Mouse (Mus musculus) spleen, postnatal 10 days (tissue): ENCODE data around the gene Mei4.

Experiments used
- DNase-seq, 2 experiments: peaks; one replicate each; pipeline ENCODE4 v3.0.0; 2021 to 2022; ENCODE audit warnings: low spot score in 2 of 2

Mei4 gene

GRCm38 (mm10) chr9:82160143-82160542 lies 296.7 kb downstream of the Mei4 start:
- no peak for DNase-seq

GRCm38 (mm10) chr9:82162415-82162814 lies 298.9 kb downstream of the Mei4 start:
- DNase-seq, result no peak

GRCm38 (mm10) chr9:82217976-82218375 lies 354.5 kb downstream of the Mei4 start:
- DNase-seq, result no peak

- DNase-seq, result no peak
Observed at GRCm38 (mm10) chr9:82247695-82248445, 384.4 kb downstream of the Mei4 start.
